Mouse (Mus musculus) G1E (cell line): ENCODE data around the gene Bcas2.
A peak's percentile ranks its signal among the peaks of the same experiment; 100 is the strongest.

Experiments
- CTCF ChIP-seq: IDR thresholded peaks from 2 replicates; pipeline ENCODE4 v1.5.1; 2012; ENCODE audit warnings: low read depth, low read length, inconsistent platforms, mixed read lengths
- GATA1 ChIP-seq: IDR thresholded peaks from 2 replicates; pipeline ENCODE4 v1.6.1; 2012; ENCODE audit warnings: borderline replicate concordance, low read length, inconsistent platforms, mixed read lengths
- GATA2 ChIP-seq: IDR thresholded peaks from 2 replicates; pipeline ENCODE4 v1.6.1; 2012; ENCODE audit warnings: low read depth, low read length, inconsistent platforms, borderline replicate concordance
- POLR2AphosphoS5 ChIP-seq: IDR thresholded peaks from 2 replicates; pipeline ENCODE4 v1.6.1; 2012; ENCODE audit warnings: low read depth, low read length, inconsistent platforms; ENCODE audit not compliant: insufficient replicate concordance
- TAL1 ChIP-seq: conservative IDR thresholded peaks from 2 replicates; pipeline ENCODE4 v1.6.1; 2012; ENCODE audit warnings: low read depth, low read length, inconsistent platforms, mixed read lengths

DNA sequence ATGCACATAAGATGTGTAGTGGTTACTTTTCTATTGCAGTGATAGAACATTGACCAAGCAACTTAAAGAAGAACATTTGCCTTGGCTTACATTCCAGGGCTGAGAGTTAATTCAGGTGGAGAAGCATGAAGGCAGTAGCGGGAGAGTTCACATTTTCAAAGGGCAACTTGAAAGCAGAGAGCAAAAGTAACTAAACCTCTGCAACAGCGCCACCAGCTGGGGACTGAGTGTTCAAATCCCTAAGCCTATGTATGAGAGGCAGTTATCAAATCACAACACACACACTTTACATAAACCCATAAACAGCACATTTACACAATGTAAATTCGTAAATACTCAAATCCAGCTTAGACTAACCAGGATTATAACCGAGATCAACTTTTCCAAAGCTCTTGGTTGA is 1.7 kb upstream of the Bcas2 start:
- TF ChIP-seq CTCF (peak; percentile 64), TAL1 (no peak), GATA1 (no peak), GATA2 (no peak), POLR2AphosphoS5 (no peak)
